Mouse (Mus musculus) E14TG2a.4 (cell line): ENCODE measurements around the gene Lrrc30.

Source experiments
- CTCF ChIP-seq: conservative IDR thresholded peaks from 2 replicates; pipeline ENCODE4 v1.5.1; 2014; ENCODE audit warnings: low read length
- NANOG ChIP-seq: IDR thresholded peaks from 2 replicates; pipeline ENCODE4 v1.6.1; 2014; ENCODE audit warnings: borderline replicate concordance, low read length, mixed read lengths
- POU5F1 ChIP-seq: IDR thresholded peaks from 2 replicates; pipeline ENCODE4 v1.6.1; 2014; ENCODE audit warnings: low read length, borderline replicate concordance

GRCm38 (mm10) chr17:67681084-67681483 is 48.6 kb upstream of the Lrrc30 start:
- TF ChIP-seq CTCF = no peak
- TF ChIP-seq NANOG = no peak
- no peak for TF ChIP-seq POU5F1
